Mouse (Mus musculus): Measurements from ENCODE around the gene Slc27a5. TPM values are rescaled to one million over a fixed set of nuclear protein-coding genes. Genes with fewer than 3 reads are reported as not detected.

Gene Slc27a5
- polyA plus RNA-seq, 1 experiment from 2014 or later = not detected

- TF ChIP-seq EP300 (IDR thresholded peaks at IDR 0.05) (no peak), CTCF (IDR thresholded peaks at IDR 0.05) (no peak)
- H3K4me3 ChIP-seq (ENCODE audit: low read depth, low read length) = no peak overlapping the region
These were observed 37.3 kb upstream of the Slc27a5 start for GRCm38 (mm10) chr7:13035211-13035855.

GRCm38 (mm10) chr7:13034148-13034977 is 36.4 kb upstream of the Slc27a5 start, which contains the start of gene Chmp2a:
Gene Chmp2a, minus strand, starts transcription at chr7:13034807.
- peak within 1 kb of the TSS; percentile 95 for H3K27ac ChIP-seq (ENCODE audit: low read length)
- peaks cover 29% of the 10 kb centered on the region for H3K4me1 ChIP-seq (ENCODE audit: insufficient read depth, low read depth, low read length)
- H3K9me3 ChIP-seq (ENCODE audit: low read length) = no peaks in the 10 kb centered on the region
- peaks cover 24% of the 10 kb centered on the region for H3K36me3 ChIP-seq (ENCODE audit: insufficient read depth, low read length)
- TF ChIP-seq EP300 (IDR thresholded peaks at IDR 0.05) (0 out of 2 replicates have a peak, but pooled peaks have one; percentile 41), CTCF (IDR thresholded peaks at IDR 0.05) (no peak)
- peak within 1 kb of the TSS; percentile 89 for H3K4me2 ChIP-seq (replicated peaks; ENCODE audit: low read depth, low read length)
- peak; percentile 99 for DNase-seq (ENCODE audit: low spot score)
- peak within 1 kb of the TSS; percentile 86 for H3K9ac ChIP-seq (replicated peaks; ENCODE audit: low read depth)
- ATAC-seq = peak; percentile 82
- under 1% methylated on average over 45 of the region's 45 CpGs for WGBS
- H3K27me3 ChIP-seq (replicated peaks; ENCODE audit: insufficient read depth, low read length) = no peaks in the 10 kb centered on the region
- H3K4me3 ChIP-seq (ENCODE audit: low read depth, low read length) = peak within 1 kb of the TSS; percentile 72

More at GRCm38 (mm10) chr7:13035211-13035855, 37.3 kb upstream of the Slc27a5 start:
- 76% methylated on average over 17 of the region's 17 CpGs for WGBS
- no peaks in the 10 kb centered on the region for H3K27me3 ChIP-seq (replicated peaks; ENCODE audit: insufficient read depth, low read length)
- H3K9ac ChIP-seq (replicated peaks; ENCODE audit: low read depth) = 0 out of 2 replicates have a peak overlapping the region, but pooled peaks have one; percentile 86
- H3K9me3 ChIP-seq (ENCODE audit: low read length) = no peaks in the 10 kb centered on the region
- ATAC-seq (no peak), DNase-seq (ENCODE audit: low spot score) (no peak)
- H3K4me1 ChIP-seq (ENCODE audit: insufficient read depth, low read depth, low read length) = peaks cover 29% of the 10 kb centered on the region
- H3K4me2 ChIP-seq (replicated peaks; ENCODE audit: low read depth, low read length) = no peak overlapping the region
- H3K36me3 ChIP-seq (ENCODE audit: insufficient read depth, low read length) = peaks cover 15% of the 10 kb centered on the region; the same call in 1 of the 2 replicates
- peak overlapping the region; percentile 95 for H3K27ac ChIP-seq (ENCODE audit: low read length)

GRCm38 (mm10) chr7:13033451-13034147 is 35.6 kb upstream of the Slc27a5 start:
- Histone ChIP-seq H3K36me3 (ENCODE audit: insufficient read depth, low read length) (peaks cover 31% of the 10 kb centered on the region), H3K9me3 (ENCODE audit: low read length) (no peaks in the 10 kb centered on the region), H3K27me3 (replicated peaks; ENCODE audit: insufficient read depth, low read length) (no peaks in the 10 kb centered on the region), H3K4me3 (ENCODE audit: low read depth, low read length) (peak overlapping the region; percentile 72), H3K4me1 (ENCODE audit: insufficient read depth, low read depth, low read length) (peaks cover 24% of the 10 kb centered on the region), H3K9ac (replicated peaks; ENCODE audit: low read depth) (peak overlapping the region; percentile 86), H3K27ac (ENCODE audit: low read length) (peak overlapping the region; percentile 95), H3K4me2 (replicated peaks; ENCODE audit: low read depth, low read length) (peak overlapping the region; percentile 89)
- 33% methylated on average over 13 of the region's 13 CpGs for whole genome bisulfite sequencing
- no peak for ATAC-seq
- no peak for TF ChIP-seq EP300 (IDR thresholded peaks at IDR 0.05)
- TF ChIP-seq CTCF (IDR thresholded peaks at IDR 0.05) = no peak
- no peak for DNase-seq (ENCODE audit: low spot score)

DNA sequence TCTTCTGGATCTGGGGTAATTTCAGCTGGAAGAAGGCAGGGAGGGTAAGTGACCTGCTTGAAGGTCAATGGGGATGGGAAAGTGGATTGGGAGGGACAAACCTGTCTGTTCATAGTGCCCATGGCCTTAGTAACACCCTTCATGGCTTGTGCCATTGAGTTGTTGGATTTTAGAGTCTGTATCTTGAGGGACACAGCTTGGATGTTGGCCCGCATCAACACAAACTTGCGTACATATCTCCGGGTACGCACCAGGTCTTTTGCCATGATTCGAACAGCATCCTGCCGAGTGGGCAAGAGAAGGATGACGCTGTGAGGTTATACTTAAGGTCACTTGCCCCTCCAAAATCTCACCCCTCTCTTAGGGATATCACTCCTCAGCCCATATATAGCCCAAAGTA is 34.5 kb upstream of the Slc27a5 start:
- ATAC-seq = no peak
- Histone ChIP-seq H3K4me1 (ENCODE audit: insufficient read depth, low read depth, low read length) (peaks cover 23% of the 10 kb centered on the region), H3K9ac (replicated peaks; ENCODE audit: low read depth) (no peak overlapping the region), H3K9me3 (ENCODE audit: low read length) (no peaks in the 10 kb centered on the region), H3K27ac (ENCODE audit: low read length) (no peak overlapping the region), H3K36me3 (ENCODE audit: insufficient read depth, low read length) (peaks cover 41% of the 10 kb centered on the region), H3K4me2 (replicated peaks; ENCODE audit: low read depth, low read length) (no peak overlapping the region), H3K4me3 (ENCODE audit: low read depth, low read length) (no peak overlapping the region), H3K27me3 (replicated peaks; ENCODE audit: insufficient read depth, low read length) (no peaks in the 10 kb centered on the region)
- TF ChIP-seq CTCF (IDR thresholded peaks at IDR 0.05) (no peak), EP300 (IDR thresholded peaks at IDR 0.05) (no peak)
- DNase-seq (ENCODE audit: low spot score) = no peak
- 90% methylated on average over 7 of the region's 7 CpGs for WGBS

- Histone ChIP-seq H3K9me3 (ENCODE audit: low read length) (no peaks in the 10 kb centered on the region), H3K9ac (replicated peaks; ENCODE audit: low read depth) (no peak overlapping the region), H3K27ac (ENCODE audit: low read length) (no peak overlapping the region), H3K36me3 (ENCODE audit: insufficient read depth, low read length) (peaks cover 46% of the 10 kb centered on the region), H3K4me1 (ENCODE audit: insufficient read depth, low read depth, low read length) (peaks cover 21% of the 10 kb centered on the region), H3K4me2 (replicated peaks; ENCODE audit: low read depth, low read length) (no peak overlapping the region), H3K4me3 (ENCODE audit: low read depth, low read length) (no peak overlapping the region), H3K27me3 (replicated peaks; ENCODE audit: insufficient read depth, low read length) (no peaks in the 10 kb centered on the region)
- TF ChIP-seq EP300 (IDR thresholded peaks at IDR 0.05) (no peak), CTCF (IDR thresholded peaks at IDR 0.05) (no peak)
- no peak for DNase-seq (ENCODE audit: low spot score)
- 75% methylated on average over 2 of the region's 2 CpGs for WGBS
- no peak for ATAC-seq
These were observed 34.0 kb upstream of the Slc27a5 start for GRCm38 (mm10) chr7:13031983-13032382.

DNA sequence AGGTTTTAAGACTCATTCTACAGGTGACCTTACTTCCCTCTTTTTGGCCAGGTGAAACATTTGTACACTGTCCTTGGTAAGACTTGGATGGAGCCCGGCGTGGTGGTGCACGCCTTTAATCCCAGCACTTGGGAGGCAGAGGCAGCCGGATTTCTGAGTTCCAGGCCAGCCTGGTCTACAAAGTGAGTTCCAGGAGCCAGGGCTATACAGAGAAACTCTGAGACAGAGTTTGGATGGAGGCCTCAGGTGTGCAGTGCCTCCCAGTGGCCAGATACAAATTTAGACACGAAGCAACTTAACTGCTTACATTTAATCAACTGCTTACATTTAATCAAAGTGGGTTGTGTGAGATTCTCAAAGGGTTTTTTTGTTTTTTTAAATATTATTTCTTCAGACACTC is 33.1 kb upstream of the Slc27a5 start:
- H3K36me3 ChIP-seq (ENCODE audit: insufficient read depth, low read length) = peaks cover 48% of the 10 kb centered on the region
- H3K4me1 ChIP-seq (ENCODE audit: insufficient read depth, low read depth, low read length) = peaks cover 13% of the 10 kb centered on the region
- H3K27ac ChIP-seq (ENCODE audit: low read length) = no peak overlapping the region
- WGBS = 68% methylated on average over 5 of the region's 5 CpGs
- no peak overlapping the region for H3K4me3 ChIP-seq (ENCODE audit: low read depth, low read length)
- H3K27me3 ChIP-seq (replicated peaks; ENCODE audit: insufficient read depth, low read length) = no peaks in the 10 kb centered on the region
- no peak for ATAC-seq
- no peak overlapping the region for H3K9ac ChIP-seq (replicated peaks; ENCODE audit: low read depth)
- TF ChIP-seq EP300 (IDR thresholded peaks at IDR 0.05) = no peak
- TF ChIP-seq CTCF (IDR thresholded peaks at IDR 0.05) = peak; percentile 56
- no peaks in the 10 kb centered on the region for H3K9me3 ChIP-seq (ENCODE audit: low read length)
- DNase-seq (ENCODE audit: low spot score) = peak; percentile 50
- H3K4me2 ChIP-seq (replicated peaks; ENCODE audit: low read depth, low read length) = no peak overlapping the region
